Mouse (Mus musculus) gastrocnemius, postnatal 10 days (tissue): ENCODE measurements around the gene Psmd10. TPM values are rescaled to one million over a fixed set of nuclear protein-coding genes. Genes with fewer than 3 reads are reported as not detected.

Experiments used
- DNase-seq: peaks from one replicate; pipeline ENCODE4 v3.0.0; 2021; ENCODE audit warnings: mixed read lengths
- long read RNA-seq, 2 experiments: library from polyadenylated mRNA; stranded (forward); transcript quantifications; one replicate each; pipeline ENCODE4 v2.0.0; 2021
- total RNA-seq, 2 experiments: library from RNA; stranded (reverse); gene quantifications; 2 replicates each; pipeline ENCODE4 v1.2.3; 2021

The Psmd10 gene
- 10 to 100 TPM; 14.7 to 16.0 TPM for total RNA-seq
- long read RNA-seq, experiment 1, transcript Psmd10-201 (5 exons, 1,430 nt): major isoform, 17 of 20 reads
- long read RNA-seq, experiment 1, partial matches to known transcripts: 1 of 20 reads
- long read RNA-seq, experiment 1, other reads (novel, unspliced or antisense): 0 of 20 reads
- long read RNA-seq, experiment 2, transcript Psmd10-201 (5 exons, 1,430 nt): major isoform, 17 of 20 reads
- long read RNA-seq, experiment 2, partial matches to known transcripts: 0 of 20 reads
- long read RNA-seq, experiment 2, other reads (novel, unspliced or antisense): 0 of 20 reads

- DNase-seq: peak; percentile 80
Measured at GRCm38 (mm10) chrX:140956272-140956940, at the start of gene Psmd10, which contains the start of gene Atg4a. Gene Psmd10, minus strand, starts transcription at chrX:140956728. Gene Atg4a, plus strand, starts transcription at chrX:140956907.

GRCm38 (mm10) chrX:140998885-140999284, 42.4 kb upstream of the Psmd10 start:
- no peak for DNase-seq

GRCm38 (mm10) chrX:140997912-140998545, 41.5 kb upstream of the Psmd10 start:
- DNase-seq: no peak

- DNase-seq: no peak
Measured at GRCm38 (mm10) chrX:140996909-140997516, 40.5 kb upstream of the Psmd10 start.

- DNase-seq: no peak
Measured at GRCm38 (mm10) chrX:140985256-140985655, 28.7 kb upstream of the Psmd10 start.

GRCm38 (mm10) chrX:140984795-140985194, 28.3 kb upstream of the Psmd10 start:
- no peak for DNase-seq

- DNase-seq: no peak
Measured at GRCm38 (mm10) chrX:140983206-140983960, 26.9 kb upstream of the Psmd10 start.

- no peak for DNase-seq
Measured at GRCm38 (mm10) chrX:140980163-140980562, 23.6 kb upstream of the Psmd10 start.

GRCm38 (mm10) chrX:140979546-140979945, 23.0 kb upstream of the Psmd10 start:
- no peak for DNase-seq

- no peak for DNase-seq
Measured at GRCm38 (mm10) chrX:140978943-140979342, 22.4 kb upstream of the Psmd10 start.

GRCm38 (mm10) chrX:140956959-140957358, 431 bp upstream of the Psmd10 start:
- no peak for DNase-seq

GRCm38 (mm10) chrX:140953618-140954017, 2.9 kb downstream of the Psmd10 start:
- no peak for DNase-seq

GRCm38 (mm10) chrX:140936271-140936670, 20.3 kb downstream of the Psmd10 start:
- DNase-seq: no peak

GRCm38 (mm10) chrX:140933263-140933662, 23.3 kb downstream of the Psmd10 start:
- no peak for DNase-seq

- DNase-seq: no peak
Measured at GRCm38 (mm10) chrX:140932066-140932465, 24.5 kb downstream of the Psmd10 start.

- DNase-seq: no peak
Measured at GRCm38 (mm10) chrX:140921321-140921720, 35.2 kb downstream of the Psmd10 start.

- DNase-seq: no peak
Measured at GRCm38 (mm10) chrX:140907360-140907759, 49.2 kb downstream of the Psmd10 start, which contains the start of gene Vsig1. Gene Vsig1, plus strand, starts transcription at chrX:140907608.

- no peak for DNase-seq
Measured at GRCm38 (mm10) chrX:140903487-140903886, 53.0 kb downstream of the Psmd10 start.
